Mouse (Mus musculus): ENCODE results near the gene Anapc15-ps.

Gene Anapc15-ps

DNA sequence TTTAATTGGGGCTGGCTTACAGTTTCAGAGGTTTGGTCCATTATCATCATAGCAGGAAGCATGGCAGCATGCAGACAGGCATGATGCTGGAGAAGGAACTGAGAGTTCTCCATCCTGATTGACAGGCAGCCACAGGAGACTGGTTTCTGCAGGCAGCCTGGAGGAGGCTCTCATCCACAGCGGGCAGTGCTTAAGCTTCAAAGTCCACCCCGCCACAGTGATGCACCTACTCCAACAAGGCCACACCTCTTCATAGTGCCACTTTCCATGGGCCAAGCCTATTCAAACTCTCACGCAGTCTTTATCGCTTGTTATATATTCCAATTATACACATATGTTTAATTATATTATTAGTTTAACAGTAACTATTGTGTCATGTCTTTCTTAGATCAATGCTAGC lies 18.1 kb upstream of the Anapc15-ps start:
- DNase-seq (ENCODE audit: low spot score): no peak

DNA sequence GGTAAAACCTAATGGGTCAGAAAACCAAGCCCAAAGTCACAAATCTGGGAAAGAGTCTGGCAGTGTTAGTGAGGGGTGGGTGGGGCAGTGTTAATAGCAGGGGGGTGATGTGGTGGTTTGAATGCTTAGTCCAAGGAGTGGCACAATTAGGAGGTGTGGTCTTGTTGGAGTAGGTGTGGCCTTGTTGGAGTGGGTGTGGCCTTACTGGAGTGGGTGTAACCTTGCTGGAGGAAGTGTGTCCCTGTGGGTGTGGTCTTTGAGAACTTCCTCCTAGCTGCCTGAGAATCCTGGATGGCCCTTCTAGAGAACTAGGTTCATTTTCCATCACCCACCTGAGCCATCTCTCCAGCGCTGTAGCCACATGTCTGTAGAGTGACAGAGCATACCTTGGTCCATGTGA lies 16.6 kb upstream of the Anapc15-ps start:
- no peak for DNase-seq (ENCODE audit: low spot score)

DNA sequence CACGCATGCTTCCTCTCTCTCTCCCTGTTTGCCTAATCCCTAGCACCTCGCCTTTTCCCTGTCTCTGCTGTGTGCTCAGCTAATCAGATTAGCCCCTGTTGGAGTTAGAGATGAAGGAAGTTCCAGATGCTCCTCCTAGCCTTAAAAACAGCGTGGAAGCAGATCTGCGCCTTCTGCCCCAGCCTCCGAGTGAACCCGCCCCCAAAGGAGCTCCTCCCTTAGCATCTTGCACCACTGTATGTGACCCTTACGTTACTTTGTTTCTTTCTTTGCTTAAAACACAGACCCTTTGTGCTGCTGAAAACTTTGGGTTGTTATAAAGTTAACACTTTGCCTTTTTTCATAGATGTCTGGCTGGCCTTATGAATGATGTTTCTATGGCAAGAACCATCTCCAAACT lies 15.8 kb upstream of the Anapc15-ps start:
- no peak for DNase-seq (ENCODE audit: low spot score)

- DNase-seq (ENCODE audit: low spot score): no peak
These were observed 14.4 kb upstream of the Anapc15-ps start for GRCm38 (mm10) chr10:95687558-95688141.

DNA sequence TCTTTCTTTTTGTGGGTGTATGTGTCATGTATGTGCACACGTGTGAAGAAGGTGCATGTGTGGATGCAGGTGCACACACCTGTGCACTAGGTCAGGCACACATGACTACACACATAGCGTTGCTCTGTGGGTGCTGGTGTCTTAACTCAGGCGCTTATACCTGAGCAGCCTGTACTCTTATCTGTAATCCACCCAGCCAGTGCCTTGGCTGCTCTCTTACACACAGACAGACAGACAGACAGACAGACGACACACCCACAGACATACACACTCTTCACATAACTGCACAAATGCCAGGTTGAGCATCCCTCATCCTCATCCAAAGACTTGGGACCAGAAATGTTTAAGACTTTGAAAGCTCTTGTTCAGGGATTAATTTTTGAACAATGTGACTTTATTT lies 12.8 kb upstream of the Anapc15-ps start:
- DNase-seq (ENCODE audit: low spot score): no peak

DNA sequence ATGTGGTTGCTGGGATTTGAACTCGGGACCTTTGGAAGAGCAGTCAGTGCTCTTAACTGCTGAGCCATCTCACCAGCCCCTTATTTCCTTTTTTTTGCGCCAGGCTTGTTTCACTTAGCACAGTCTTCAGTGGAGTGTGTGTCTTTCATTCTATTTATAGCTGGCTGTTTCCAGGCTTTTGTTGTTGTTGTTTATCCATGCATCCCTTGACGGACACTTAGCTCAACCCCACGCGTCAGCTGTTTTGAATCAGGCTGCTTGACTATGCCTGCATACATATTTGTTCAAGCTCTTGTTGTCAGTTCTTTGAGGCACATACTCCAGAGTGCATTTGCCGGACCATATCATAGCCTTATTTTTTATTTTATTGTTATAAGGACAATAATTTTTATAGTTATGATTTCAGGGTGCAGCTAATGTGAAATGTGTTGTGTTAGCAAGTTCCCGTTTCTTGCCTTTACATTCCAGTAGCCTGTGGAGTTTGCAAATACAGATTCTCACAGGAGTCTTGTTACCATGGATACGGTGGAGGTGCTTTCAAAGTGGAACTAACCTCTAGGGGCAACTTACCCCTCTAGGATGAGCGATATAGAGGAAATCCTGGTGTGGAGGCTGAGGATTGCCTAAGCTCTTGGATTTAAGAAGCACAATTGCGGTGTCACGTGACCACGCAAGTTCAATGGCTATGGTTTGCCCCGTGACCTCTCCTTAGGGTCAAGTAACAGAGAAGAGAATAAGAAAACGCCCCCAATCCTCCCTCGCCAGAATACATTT lies 11.7 kb upstream of the Anapc15-ps start:
- peak; percentile 81 for DNase-seq (ENCODE audit: low spot score)

- no peak for DNase-seq (ENCODE audit: low spot score)
These were observed 11.0 kb upstream of the Anapc15-ps start for GRCm38 (mm10) chr10:95684250-95684649.

- no peak for DNase-seq (ENCODE audit: low spot score)
These were observed 10.5 kb upstream of the Anapc15-ps start for GRCm38 (mm10) chr10:95683735-95684134.

- DNase-seq (ENCODE audit: low spot score): no peak
These were observed 9.7 kb upstream of the Anapc15-ps start for GRCm38 (mm10) chr10:95682964-95683363.

- no peak for DNase-seq (ENCODE audit: low spot score)
These were observed 9.0 kb upstream of the Anapc15-ps start for GRCm38 (mm10) chr10:95682091-95682740.

GRCm38 (mm10) chr10:95681481-95681880 lies 8.2 kb upstream of the Anapc15-ps start:
- no peak for DNase-seq (ENCODE audit: low spot score)

GRCm38 (mm10) chr10:95681058-95681440 lies 7.8 kb upstream of the Anapc15-ps start:
- DNase-seq (ENCODE audit: low spot score): no peak

- peak; percentile 75 for DNase-seq (ENCODE audit: low spot score)
These were observed 7.2 kb upstream of the Anapc15-ps start for GRCm38 (mm10) chr10:95680153-95681057.

- DNase-seq (ENCODE audit: low spot score): no peak
These were observed 5.9 kb upstream of the Anapc15-ps start for GRCm38 (mm10) chr10:95679131-95679530.

DNA sequence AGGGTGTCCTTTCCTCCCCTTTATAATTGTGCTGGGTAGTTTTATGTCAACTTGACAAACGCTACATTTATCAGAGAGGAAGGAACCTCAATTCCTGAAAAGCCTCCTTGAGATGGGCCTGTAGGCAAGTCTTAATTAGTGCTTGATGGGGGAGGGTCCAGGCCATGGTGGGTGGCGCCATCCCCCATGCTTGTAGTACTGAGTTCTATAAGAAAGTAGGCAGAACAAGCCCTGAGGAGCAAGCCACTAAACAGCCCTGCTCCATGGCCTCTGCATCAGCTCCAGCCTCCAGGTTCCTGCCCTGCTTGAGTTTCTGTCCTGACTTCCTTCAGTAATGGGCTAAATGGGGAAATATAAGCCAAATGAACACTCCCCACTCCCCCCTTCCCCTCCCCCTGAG lies 5.4 kb upstream of the Anapc15-ps start:
- DNase-seq (ENCODE audit: low spot score): no peak

DNA sequence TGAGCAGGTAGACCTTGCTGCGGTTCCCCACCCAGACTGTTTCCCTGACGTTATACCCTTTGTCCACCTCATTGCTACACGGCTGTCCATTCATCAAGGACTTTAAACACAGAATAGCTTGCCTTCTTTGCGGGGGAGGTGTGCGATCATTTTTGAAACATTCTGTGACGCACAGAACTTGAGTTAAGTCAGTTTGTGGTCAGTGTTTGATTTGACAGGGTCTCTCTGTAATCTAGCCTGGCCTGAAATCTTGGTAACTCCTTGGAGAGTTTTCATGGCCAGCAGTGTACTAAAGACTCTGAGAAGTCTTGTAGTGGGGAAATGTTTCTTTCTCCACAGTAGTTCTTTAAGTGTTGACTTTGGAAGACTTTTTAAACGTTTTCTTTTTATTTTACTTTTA lies 5.0 kb upstream of the Anapc15-ps start:
- DNase-seq (ENCODE audit: low spot score): no peak

DNA sequence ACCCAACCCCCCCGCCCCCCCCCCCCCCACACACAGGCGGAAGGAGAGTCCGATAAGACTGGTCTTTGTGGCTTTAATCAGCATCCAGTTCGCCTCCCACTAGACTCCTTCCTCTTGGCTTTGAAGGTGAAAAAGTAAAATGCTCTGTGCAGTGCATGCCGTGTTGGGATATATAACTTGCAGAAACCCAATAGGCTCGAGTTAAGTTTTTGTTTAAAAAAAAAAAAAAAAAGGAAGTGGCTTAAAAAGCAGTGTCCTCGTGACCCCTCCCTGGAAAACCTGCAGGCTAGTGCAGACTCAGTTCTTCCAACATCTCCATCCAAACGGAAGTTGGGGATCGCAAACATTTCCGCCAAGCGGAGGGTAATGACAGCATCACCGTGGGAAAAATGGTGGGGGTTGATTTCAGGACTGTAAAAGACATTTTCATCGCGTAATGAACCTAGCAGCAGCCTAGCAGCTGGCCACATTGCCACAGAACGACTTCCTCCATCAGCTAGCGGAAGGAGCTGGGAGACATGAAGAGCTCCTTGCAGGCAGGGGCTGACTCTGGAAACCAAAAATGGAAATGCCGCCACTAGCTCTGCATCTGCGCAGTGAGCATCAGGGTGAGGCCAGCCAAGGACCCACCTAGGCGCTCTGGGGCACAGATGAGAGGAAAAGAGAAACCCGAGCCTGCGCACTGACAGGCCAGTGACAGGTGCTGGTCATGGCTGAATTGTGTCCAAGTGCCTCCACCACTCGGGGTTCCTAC lies 4.3 kb upstream of the Anapc15-ps start:
- peak; percentile 42 for DNase-seq (ENCODE audit: low spot score)

DNA sequence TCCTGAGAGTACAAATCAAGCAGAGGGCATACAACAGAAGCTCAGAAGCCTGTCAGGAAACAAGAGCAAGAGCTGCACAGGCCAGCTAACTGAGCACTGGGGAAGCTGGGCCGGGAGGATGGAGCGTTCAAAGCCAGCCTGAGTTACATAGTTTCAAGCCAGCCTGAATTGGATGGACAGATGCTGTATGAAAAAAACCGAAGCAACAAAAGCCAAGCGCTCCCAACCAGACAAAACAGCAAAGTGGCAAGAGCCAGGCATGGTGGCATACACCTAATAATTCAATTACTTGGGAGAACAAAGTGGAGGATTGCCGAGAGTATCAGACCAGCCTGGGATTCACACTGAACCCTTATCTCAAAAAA lies 3.7 kb upstream of the Anapc15-ps start:
- no peak for DNase-seq (ENCODE audit: low spot score)

GRCm38 (mm10) chr10:95676387-95676786 lies 3.1 kb upstream of the Anapc15-ps start:
- DNase-seq (ENCODE audit: low spot score): no peak

DNA sequence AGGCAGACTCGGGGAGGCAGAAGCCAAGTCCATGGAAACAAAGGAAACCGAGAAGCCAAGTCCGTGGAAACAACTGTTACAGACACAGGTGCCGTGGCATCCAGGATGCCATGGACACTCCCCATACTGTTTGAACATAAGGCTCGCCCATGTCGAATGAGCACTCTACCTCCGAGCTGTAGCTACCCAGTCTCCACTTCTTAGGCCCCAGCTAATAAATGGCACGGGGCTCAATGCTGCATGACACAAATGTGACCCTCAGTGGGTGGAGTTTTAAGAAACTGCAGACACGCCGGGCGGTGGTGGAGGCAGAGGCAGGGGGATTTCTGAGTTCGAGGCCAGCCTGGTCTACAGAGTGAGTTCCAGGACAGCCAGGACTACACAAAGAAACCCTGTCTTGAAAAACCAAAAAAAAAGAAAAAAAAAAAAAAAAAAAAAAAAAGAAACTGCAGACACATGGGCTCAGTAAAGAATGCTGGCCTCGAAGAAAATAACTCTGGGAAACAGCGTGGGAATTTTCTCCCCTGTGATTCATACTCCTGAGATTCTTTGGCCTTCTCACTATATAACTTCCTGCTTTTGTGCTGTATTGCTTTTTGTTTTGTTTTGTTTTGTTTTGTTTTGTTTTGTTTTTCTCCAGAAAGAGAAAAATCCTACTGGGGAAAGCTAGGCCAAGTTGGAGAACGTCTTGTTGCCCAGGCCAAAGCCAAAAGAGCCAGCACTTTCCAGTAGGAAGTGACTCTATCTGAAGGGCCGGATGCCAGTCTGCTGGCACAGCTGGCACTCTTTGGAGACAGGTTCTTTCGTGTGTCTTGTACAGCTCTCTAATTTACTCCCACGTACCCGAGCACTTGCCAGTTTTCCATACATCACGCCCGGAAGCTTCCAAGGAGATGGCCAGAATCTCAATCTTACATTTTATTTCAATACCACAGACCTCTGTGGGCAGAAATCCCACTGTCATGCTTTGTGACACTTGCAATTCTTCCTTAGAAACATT lies 2.2 kb downstream of the Anapc15-ps start:
- DNase-seq (ENCODE audit: low spot score): no peak
